14 mouse cellular contexts compared by ENCODE assay signal in genomic region chr3:16888132-16888531, GRCm38 (mm10).
DNase-seq lines count a peak whose midpoint lies in the region.
"Had no signal": no experiment of that assay in that cellular context is flagged by ENCODE, and none has a peak within 500 bp of the region (broad histone marks: within the 10 kb centered on the region; RNA-seq: fewer than 3 reads in every experiment).

No protein-coding gene starts in this region.

- DNase-seq in ES-CJ7 (ENCODE audit: low read depth, low spot score) (peak; percentile 87), ZHBTc4 (ENCODE audit: low read depth, low spot score) (peak; percentile 85)
- DNase-seq in Muller cell, postnatal 12 days (ENCODE audit: inconsistent ontology term) = peak; percentile 5
- DNase-seq in gastrocnemius, postnatal 14 days = no peak
- DNase-seq in ovary, postnatal 10 days (ENCODE audit: low spot score) = no peak
- DNase-seq: adrenal gland, adult 2 months; adrenal gland, postnatal 10 days; adrenal gland, postnatal 25 days; B cell, adult 2 months; cerebellum, adult 11 months; cerebellum, adult 2 months; cerebellum, adult 9-10 months; cerebellum, postnatal 10 days; cerebellum, postnatal 25 days had no signal

- intact Hi-C loops in gastrocnemius, postnatal 14 days (cut with DNase I; ENCODE audit: low total_unique reads) = no loop called here

Comparison
In these comparisons a context has a peak if more than half of its experiments do, and no peak if none do; other contexts are left out.
1. DNase-seq: peak in ES-CJ7 (single experiment), Muller cell, postnatal 12 days (single experiment) and ZHBTc4 (single experiment); none in gastrocnemius, postnatal 14 days (single experiment) and ovary, postnatal 10 days (single experiment).